Mouse (Mus musculus) hindbrain, embryonic 11.5 days (tissue): ENCODE data around the gene Thbs2. TPM values are rescaled to one million over a fixed set of nuclear protein-coding genes. Genes with fewer than 3 reads are reported as not detected.
A peak's percentile ranks its signal among the peaks of the same experiment; 100 is the strongest.

ENCODE experiments used
- ATAC-seq: fragments of 200-750 bp; cut with Nextera tagmentation; 2 replicates; pipeline ENCODE4 v1.8.0; 2017; ENCODE audit warnings: mild to moderate bottlenecking, moderate TSS enrichment, moderate library complexity; ENCODE audit not compliant: low FRiP score
- DNase-seq: peaks from one replicate; pipeline ENCODE4 v3.0.0-alpha.2; 2015; ENCODE audit warnings: low spot score
- H3K27ac ChIP-seq: fragments of 300-500 bp; sonication (generic); 2 replicates; pipeline ENCODE4 v1.5.1; 2014; ENCODE audit warnings: mild to moderate bottlenecking, low read depth, low read length
- H3K27me3 ChIP-seq: fragments of 300-500 bp; sonication (generic); 2 replicates; pipeline ENCODE4 v1.6.1; 2014; ENCODE audit warnings: mild to moderate bottlenecking, low read length, moderate library complexity, mixed read lengths; ENCODE audit not compliant: control insufficient read depth, insufficient read depth
- H3K36me3 ChIP-seq: fragments of 300-500 bp; sonication (generic); 2 replicates; pipeline ENCODE4 v1.6.1; 2014; ENCODE audit warnings: mild to moderate bottlenecking, low read length, moderate library complexity, mixed read lengths; ENCODE audit not compliant: control insufficient read depth, insufficient read depth
- H3K4me1 ChIP-seq: fragments of 300-500 bp; sonication (generic); replicated peaks from 2 replicates; pipeline ENCODE4 v1.6.1; 2014; ENCODE audit warnings: low read length, mixed read lengths; ENCODE audit not compliant: control insufficient read depth, insufficient read depth
- H3K4me2 ChIP-seq: fragments of 300-500 bp; sonication (generic); replicated peaks from 2 replicates; pipeline ENCODE4 v1.6.1; 2014; ENCODE audit warnings: mild to moderate bottlenecking, low read depth, low read length
- H3K4me3 ChIP-seq: fragments of 300-500 bp; sonication (generic); 2 replicates; pipeline ENCODE4 v1.5.1; 2014; ENCODE audit warnings: low read depth, low read length
- H3K9ac ChIP-seq: fragments of 300-500 bp; sonication (generic); 2 replicates; pipeline ENCODE4 v1.6.1; 2014; ENCODE audit warnings: low read depth, low read length
- H3K9me3 ChIP-seq: fragments of 300-500 bp; sonication (generic); 2 replicates; pipeline ENCODE4 v1.6.1; 2016; ENCODE audit warnings: low read length; ENCODE audit not compliant: control insufficient read depth
- WGBS: fragments of 180-500 bp; shearing (Covaris S2); extraction: QIAGEN DNeasy Blood & Tissue Kit; methylation state at CpG from one replicate; pipeline ENCODE4 v1.1.7; 2014; 5-methylcytosine and 5-hydroxymethylcytosine counted together
- polyA plus RNA-seq: library from polyadenylated mRNA; unstranded; fragments of >200 nt; fragmentation: Nextera tagmentation; extraction: Ambion mirVana; gene quantifications from 2 replicates; pipeline ENCODE4 v1.2.1, GENCODE M21; 2014

Thbs2 gene
- polyA plus RNA-seq, 1 experiment from 2014 or later: 8.0 TPM

DNA sequence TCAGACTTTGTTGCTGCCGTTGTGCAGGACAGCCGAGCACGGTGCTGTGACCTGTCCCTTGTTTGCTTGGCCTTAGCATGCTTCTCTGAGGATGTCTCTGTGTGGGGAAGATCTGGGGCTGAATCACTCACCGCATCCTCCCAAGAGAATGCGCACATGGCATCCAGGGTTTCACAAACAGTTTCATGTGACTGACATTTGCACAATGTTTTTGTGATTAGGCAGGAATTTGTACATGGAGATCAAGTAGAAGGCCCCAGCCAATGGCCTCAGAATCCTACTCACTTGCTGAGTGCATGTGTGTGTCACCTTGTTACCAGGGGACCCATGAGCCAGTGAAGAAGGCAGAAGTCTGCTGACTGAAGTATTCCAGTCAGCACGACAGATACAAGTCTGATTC is 9.7 kb upstream of the Thbs2 start:
- Histone ChIP-seq H3K4me1 (no peaks in the 10 kb centered on the region), H3K27me3 (no peaks in the 10 kb centered on the region), H3K4me3 (no peak overlapping the region), H3K36me3 (no peaks in the 10 kb centered on the region), H3K9me3 (no peaks in the 10 kb centered on the region), H3K4me2 (no peak overlapping the region), H3K27ac (no peak overlapping the region), H3K9ac (no peak overlapping the region)
- DNase-seq: no peak
- ATAC-seq: no peak
- 80% methylated on average over 6 of the region's 6 CpGs for WGBS

DNA sequence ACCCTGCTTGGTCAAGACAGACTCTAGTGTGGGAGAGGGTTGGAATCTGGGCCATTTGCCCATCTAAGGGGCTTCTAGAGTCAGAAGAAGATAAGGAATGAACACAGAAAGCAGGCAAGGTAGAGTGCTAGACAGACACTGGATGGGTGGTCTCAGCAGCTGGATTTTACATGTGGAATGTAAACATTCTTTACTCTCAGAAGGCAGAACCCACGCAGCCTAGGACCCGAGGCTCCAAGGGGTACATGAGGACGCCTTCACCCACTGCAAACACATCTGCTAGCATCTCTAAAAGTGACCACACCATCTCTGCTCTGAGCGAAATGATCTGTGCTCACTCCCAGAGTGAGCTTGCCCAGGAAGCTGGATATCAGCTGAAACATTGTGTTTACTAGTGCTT is 9.2 kb upstream of the Thbs2 start:
- H3K27me3 ChIP-seq: no peaks in the 10 kb centered on the region
- H3K4me3 ChIP-seq: no peak overlapping the region
- H3K4me1 ChIP-seq: no peaks in the 10 kb centered on the region
- no peaks in the 10 kb centered on the region for H3K9me3 ChIP-seq
- ATAC-seq (no peak), DNase-seq (no peak)
- H3K4me2 ChIP-seq: no peak overlapping the region
- H3K9ac ChIP-seq: no peak overlapping the region
- no peak overlapping the region for H3K27ac ChIP-seq
- no peaks in the 10 kb centered on the region for H3K36me3 ChIP-seq
- WGBS: 73% methylated on average over 4 of the region's 4 CpGs

DNA sequence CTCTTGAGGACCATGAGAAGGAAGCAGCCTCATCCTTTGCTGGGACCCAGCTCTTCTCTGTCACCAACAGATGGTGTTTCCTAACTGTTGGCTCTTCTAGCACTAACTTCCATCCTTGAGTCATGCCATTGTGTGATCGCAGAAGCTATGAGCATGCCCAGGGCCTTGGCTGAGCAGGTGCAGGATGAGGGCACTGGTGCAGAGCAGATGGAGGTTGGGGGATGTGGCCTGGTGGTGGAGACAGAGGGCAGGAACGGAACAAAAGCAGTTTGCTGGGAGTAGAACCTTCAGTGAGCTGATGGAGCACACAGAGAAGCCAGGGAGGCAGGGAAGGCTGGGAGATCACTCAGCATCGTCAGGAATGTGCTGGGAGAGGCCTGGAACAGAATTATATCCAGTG is 8.7 kb upstream of the Thbs2 start:
- Histone ChIP-seq H3K4me3 (no peak overlapping the region), H3K27ac (no peak overlapping the region), H3K36me3 (no peaks in the 10 kb centered on the region), H3K27me3 (no peaks in the 10 kb centered on the region), H3K4me2 (no peak overlapping the region), H3K9me3 (no peaks in the 10 kb centered on the region), H3K4me1 (no peaks in the 10 kb centered on the region), H3K9ac (no peak overlapping the region)
- DNase-seq (no peak), ATAC-seq (no peak)
- WGBS: 64% methylated on average over 3 of the region's 3 CpGs

DNA sequence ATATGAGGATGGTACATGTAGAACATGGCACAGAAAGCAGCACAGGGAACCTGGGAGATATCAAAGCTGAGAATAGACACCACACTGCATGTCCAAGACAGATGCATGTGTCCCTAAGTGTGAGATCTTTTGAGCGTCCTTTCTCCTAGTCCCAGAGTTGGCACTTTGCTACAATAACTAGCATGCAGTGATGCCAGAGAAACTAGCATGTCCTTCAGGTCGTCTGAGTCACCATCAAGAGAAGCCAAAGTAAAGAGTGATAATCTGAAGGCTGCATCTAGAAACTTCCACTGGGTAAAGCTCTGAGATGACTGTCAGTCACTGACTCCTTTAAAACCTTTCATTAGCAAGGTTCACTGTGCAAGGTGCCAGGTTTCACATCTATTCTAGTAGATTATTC is 7.9 kb upstream of the Thbs2 start:
- Histone ChIP-seq H3K9me3 (no peaks in the 10 kb centered on the region), H3K4me2 (no peak overlapping the region), H3K27ac (no peak overlapping the region), H3K36me3 (no peaks in the 10 kb centered on the region), H3K27me3 (no peaks in the 10 kb centered on the region), H3K4me1 (no peaks in the 10 kb centered on the region), H3K4me3 (no peak overlapping the region), H3K9ac (no peak overlapping the region)
- WGBS: 71% methylated on average over 2 of the region's 2 CpGs
- ATAC-seq (no peak), DNase-seq (no peak)

DNA sequence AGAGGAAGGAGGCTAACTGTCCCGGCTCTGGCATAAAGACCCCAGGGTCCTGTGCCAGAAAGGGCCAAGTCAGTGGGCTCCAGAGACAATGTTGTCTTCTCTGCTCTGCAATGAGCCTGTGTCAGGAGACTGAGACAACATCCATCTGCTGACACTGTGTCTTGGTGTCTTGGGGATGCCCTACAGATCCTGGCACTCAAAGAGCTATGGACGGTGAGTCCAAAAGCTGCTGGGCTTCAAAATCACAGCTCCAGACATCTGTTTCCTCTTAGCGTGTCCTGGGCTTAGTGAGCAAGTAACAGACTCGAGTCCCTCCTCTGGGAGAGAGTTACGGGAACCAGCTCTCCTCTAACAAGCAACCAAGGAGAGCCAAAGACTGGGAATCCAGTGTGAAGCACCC is 6.2 kb upstream of the Thbs2 start:
- no peak overlapping the region for H3K27ac ChIP-seq
- no peak overlapping the region for H3K4me3 ChIP-seq
- ATAC-seq: no peak
- no peak for DNase-seq
- no peak overlapping the region for H3K4me2 ChIP-seq
- H3K36me3 ChIP-seq: no peaks in the 10 kb centered on the region
- WGBS: 56% methylated on average over 5 of the region's 5 CpGs
- H3K9me3 ChIP-seq: no peaks in the 10 kb centered on the region
- H3K9ac ChIP-seq: no peak overlapping the region
- H3K27me3 ChIP-seq: no peaks in the 10 kb centered on the region
- H3K4me1 ChIP-seq: no peaks in the 10 kb centered on the region

DNA sequence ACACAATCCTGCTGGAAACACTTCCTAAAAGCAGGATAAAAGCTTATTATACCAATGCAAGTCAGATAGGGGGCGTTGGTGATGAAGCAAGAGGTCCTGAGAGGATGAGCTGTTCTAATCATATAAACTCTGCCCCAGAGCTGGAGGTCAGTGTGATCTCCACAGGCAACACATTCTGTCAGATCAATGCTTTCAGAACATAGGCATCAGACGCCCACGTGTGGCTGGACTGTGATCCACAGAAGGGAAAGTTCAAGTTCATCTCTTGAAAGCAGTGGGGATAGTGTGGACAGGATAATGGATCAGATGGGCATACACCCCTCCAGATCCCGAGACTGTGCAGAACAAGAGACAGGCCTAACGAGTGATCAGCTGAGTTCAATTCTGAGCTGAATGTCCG is 4.2 kb upstream of the Thbs2 start:
- no peak for DNase-seq
- no peaks in the 10 kb centered on the region for H3K36me3 ChIP-seq
- H3K9ac ChIP-seq: no peak overlapping the region
- H3K9me3 ChIP-seq: no peaks in the 10 kb centered on the region
- 0 out of 2 replicates have a peak, but pooled peaks cover 6% of the 10 kb centered on the region for H3K4me1 ChIP-seq
- H3K27me3 ChIP-seq: no peaks in the 10 kb centered on the region
- H3K4me3 ChIP-seq: no peak overlapping the region
- ATAC-seq: no peak
- no peak overlapping the region for H3K4me2 ChIP-seq
- 65% methylated on average over 6 of the region's 6 CpGs for WGBS
- no peak overlapping the region for H3K27ac ChIP-seq

DNA sequence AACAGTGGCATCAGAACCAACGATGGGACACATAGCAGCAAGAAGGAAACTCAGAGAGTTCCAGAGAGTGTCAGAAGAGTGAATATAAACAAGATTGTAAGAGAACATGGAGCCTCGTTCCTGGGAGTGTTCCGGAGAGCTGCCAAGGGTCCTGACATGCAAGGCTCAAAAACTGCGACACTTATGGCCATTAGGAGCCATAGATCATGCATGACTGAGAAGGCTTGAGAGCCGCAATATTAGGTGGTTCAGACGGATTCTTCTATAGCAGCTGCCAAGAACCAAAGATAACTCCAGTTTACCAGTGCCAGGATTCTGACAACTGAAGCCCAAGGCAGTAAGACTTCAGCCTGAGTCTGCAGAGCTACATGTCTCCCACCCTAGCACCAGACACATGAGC is 3.1 kb upstream of the Thbs2 start:
- Histone ChIP-seq H3K27ac (no peak overlapping the region), H3K4me3 (no peak overlapping the region), H3K36me3 (no peaks in the 10 kb centered on the region), H3K4me2 (no peak overlapping the region), H3K27me3 (no peaks in the 10 kb centered on the region), H3K4me1 (0 out of 2 replicates have a peak, but pooled peaks cover 6% of the 10 kb centered on the region), H3K9me3 (no peaks in the 10 kb centered on the region), H3K9ac (no peak overlapping the region)
- DNase-seq (no peak), ATAC-seq (no peak)
- WGBS: 86% methylated on average over 6 of the region's 6 CpGs

DNA sequence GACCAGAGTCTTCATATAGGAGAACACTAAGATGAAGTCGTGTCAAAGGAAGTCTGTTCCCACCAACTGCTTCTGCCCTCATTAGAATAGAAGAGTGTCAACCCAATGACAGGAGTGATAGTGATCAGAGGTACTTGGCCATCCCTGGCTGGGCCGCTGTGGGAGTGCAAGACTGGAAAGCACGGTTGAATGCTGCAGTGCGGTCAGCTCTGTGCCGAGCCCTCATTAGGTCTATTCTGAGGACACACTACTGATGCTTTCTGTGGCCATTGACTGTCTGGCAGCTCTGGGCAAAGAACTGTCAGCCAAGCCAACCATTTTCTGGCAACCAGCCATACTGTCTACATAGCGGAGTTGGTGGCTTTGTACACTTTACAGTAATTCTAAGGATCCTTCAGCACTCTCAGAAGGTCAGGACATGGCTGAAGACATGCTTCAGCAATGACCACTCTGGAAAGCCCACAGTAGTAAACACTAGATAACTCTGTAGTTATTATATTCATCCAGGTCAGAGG is 2.3 kb upstream of the Thbs2 start:
- Histone ChIP-seq H3K4me3 (no peak overlapping the region), H3K9ac (no peak overlapping the region), H3K4me1 (0 out of 2 replicates have a peak, but pooled peaks cover 6% of the 10 kb centered on the region), H3K9me3 (no peaks in the 10 kb centered on the region), H3K36me3 (no peaks in the 10 kb centered on the region), H3K27ac (no peak overlapping the region), H3K4me2 (no peak overlapping the region), H3K27me3 (no peaks in the 10 kb centered on the region)
- 88% methylated on average over 6 of the region's 6 CpGs for WGBS
- DNase-seq (no peak), ATAC-seq (no peak)

DNA sequence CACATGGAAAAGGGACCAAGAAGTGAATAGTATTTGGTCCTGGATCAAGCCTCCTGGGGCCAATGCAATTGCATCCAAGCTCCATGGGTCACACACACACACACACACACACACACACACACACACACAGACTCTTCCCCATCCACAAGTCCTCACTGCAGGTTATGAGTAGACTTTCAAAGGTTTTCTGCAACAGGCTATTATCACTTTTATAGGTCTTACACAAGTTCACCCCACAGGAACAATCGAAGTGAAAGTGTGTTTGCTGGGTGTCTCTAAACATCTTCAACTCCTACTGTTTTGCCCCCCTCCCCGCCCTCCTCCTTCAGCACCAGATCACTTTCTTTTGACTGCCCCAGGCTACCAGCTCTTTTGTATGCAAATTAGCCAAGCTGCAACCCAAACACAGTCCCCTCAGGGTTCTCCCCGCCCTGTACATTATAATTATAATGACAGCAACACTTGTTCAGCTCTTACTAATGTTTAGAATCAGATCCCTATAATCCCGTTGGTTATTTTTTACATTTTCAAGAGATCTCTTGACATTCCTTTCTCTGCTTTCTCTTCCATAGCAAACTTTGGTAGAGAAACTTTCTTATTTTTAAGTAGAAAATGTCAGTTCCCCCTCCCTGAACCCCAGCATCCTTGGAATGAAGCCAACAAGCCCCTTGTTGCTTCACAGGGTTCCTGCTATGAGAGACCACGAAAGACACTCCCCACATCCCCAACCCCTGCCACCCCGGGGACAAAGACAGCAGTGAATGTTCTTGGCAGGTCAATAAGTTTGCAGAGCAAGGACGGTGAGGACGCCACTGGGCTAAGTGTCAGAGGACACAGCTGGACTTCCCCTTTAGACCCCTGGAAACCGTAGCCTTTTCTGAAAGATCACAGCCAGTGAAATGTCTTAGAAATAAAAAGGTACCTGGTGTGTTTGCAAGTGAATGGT is 714 bp downstream of the Thbs2 start:
- Histone ChIP-seq H3K4me1 (0 out of 2 replicates have a peak, but pooled peaks cover 6% of the 10 kb centered on the region), H3K9ac (peak overlapping the region; percentile 21; the same call in 1 of the 2 replicates), H3K27ac (no peak overlapping the region), H3K27me3 (no peaks in the 10 kb centered on the region), H3K9me3 (no peaks in the 10 kb centered on the region), H3K4me3 (0 out of 2 replicates have a peak overlapping the region, but pooled peaks have one; percentile 12), H3K36me3 (no peaks in the 10 kb centered on the region), H3K4me2 (peak overlapping the region; percentile 36)
- DNase-seq: peak; percentile 48
- 3% methylated on average over 9 of the region's 9 CpGs for WGBS
- peak; percentile 71 for ATAC-seq
